ENCODE assay signal across 8 mouse cellular contexts in the genomic region with DNA sequence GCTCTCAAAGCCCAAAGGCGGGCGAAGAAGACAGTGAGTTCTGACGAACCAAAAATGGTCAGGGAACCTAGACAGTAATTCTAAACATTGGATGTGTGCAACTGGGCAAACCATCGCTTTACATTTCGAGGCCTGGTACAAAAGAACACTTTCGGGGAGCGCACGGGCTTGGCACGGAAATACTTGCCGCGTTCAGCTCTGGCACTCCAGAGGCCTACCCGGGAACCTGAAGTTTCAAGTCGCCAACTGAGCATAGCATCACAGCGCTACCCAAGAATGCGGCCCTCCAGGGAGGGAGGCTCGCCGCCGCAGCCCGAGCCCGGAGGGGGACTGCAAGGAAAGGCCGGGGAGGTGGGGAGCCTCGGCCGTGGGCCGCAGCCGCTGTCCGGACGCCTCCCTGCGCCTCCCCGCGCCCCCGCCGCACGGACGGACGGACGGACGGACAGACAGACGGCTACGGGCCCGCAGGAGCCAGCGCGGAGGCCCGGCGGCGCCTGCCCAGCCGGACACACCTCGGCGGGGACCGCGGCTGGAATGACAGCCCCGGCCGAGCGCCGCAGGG. TPM values are rescaled to one million over a fixed set of nuclear protein-coding genes. Genes with fewer than 3 reads are reported as not detected.
A peak's percentile ranks its signal among the peaks of the same experiment; 100 is the strongest.
ATAC-seq and TF ChIP-seq lines count a peak whose summit lies in the region.

No protein-coding gene starts in this region.

- peak overlapping the region; percentile 61 for H3K4me2 ChIP-seq in embryonic facial prominence, embryonic 15.5 days (replicated peaks)
- peak overlapping the region; percentile 70 for H3K4me2 ChIP-seq in heart, embryonic 11.5 days
- peak overlapping the region; percentile 68 for H3K4me2 ChIP-seq in kidney, embryonic 14.5 days (replicated peaks; ENCODE audit: low read depth, low read length)
- peak overlapping the region; percentile 84 for H3K4me2 ChIP-seq in liver, embryonic 12.5 days
- peak overlapping the region; percentile 98 for H3K4me2 ChIP-seq in myocyte (ENCODE audit: low read depth)
- H3K4me2 ChIP-seq in stomach, embryonic 15.5 days = peak overlapping the region; percentile 59

- H3K9ac ChIP-seq in embryonic facial prominence, embryonic 15.5 days = peak overlapping the region; percentile 93
- peak overlapping the region; percentile 91 for H3K9ac ChIP-seq in heart, embryonic 11.5 days (ENCODE audit: low read depth, low read length)
- peak overlapping the region; percentile 97 for H3K9ac ChIP-seq in kidney, embryonic 14.5 days (ENCODE audit: low read depth, low read length)
- peak overlapping the region; percentile 88 for H3K9ac ChIP-seq in liver, embryonic 12.5 days
- peak overlapping the region; percentile 66 for H3K9ac ChIP-seq in stomach, embryonic 15.5 days

- no peaks in the 10 kb centered on the region for H3K27me3 ChIP-seq in embryonic facial prominence, embryonic 15.5 days
- H3K27me3 ChIP-seq in heart, embryonic 11.5 days (ENCODE audit: control insufficient read depth, insufficient read depth, low read length) = no peaks in the 10 kb centered on the region
- H3K27me3 ChIP-seq in kidney, embryonic 14.5 days (ENCODE audit: control insufficient read depth, insufficient read depth, low read length) = no peaks in the 10 kb centered on the region
- H3K27me3 ChIP-seq in liver, embryonic 12.5 days (replicated peaks) = no peaks in the 10 kb centered on the region
- H3K27me3 ChIP-seq in myocyte (ENCODE audit: control insufficient read depth, insufficient read depth, insufficient read length) = no peaks in the 10 kb centered on the region
- H3K27me3 ChIP-seq in stomach, embryonic 15.5 days (replicated peaks) = no peaks in the 10 kb centered on the region

- H3K27ac ChIP-seq in bone marrow macrophage, adult 2 months (ENCODE audit: insufficient read depth, low read depth, low read length) = peak overlapping the region; percentile 64
- H3K27ac ChIP-seq in embryonic facial prominence, embryonic 15.5 days (replicated peaks) = peak overlapping the region; percentile 90
- H3K27ac ChIP-seq in heart, embryonic 11.5 days (ENCODE audit: low read depth, low read length) = peak overlapping the region; percentile 85
- peak overlapping the region; percentile 76 for H3K27ac ChIP-seq in kidney, embryonic 14.5 days (ENCODE audit: low read depth, low read length)
- H3K27ac ChIP-seq in liver, embryonic 12.5 days = peak overlapping the region; percentile 75
- peak overlapping the region; percentile 90 for H3K27ac ChIP-seq in stomach, embryonic 15.5 days

- under 1% methylated on average over 54 of the region's 54 CpGs for whole genome bisulfite sequencing in embryonic facial prominence, embryonic 15.5 days
- under 1% methylated on average over 54 of the region's 54 CpGs for WGBS in heart, embryonic 11.5 days (ENCODE audit: insufficient replicate concordance)
- 1% methylated on average over 52 of the region's 54 CpGs for WGBS in kidney, embryonic 14.5 days
- WGBS in liver, embryonic 12.5 days (ENCODE audit: insufficient replicate concordance) = 3% methylated on average over 50 of the region's 54 CpGs
- WGBS in stomach, embryonic 15.5 days = under 1% methylated on average over 53 of the region's 54 CpGs

- H3K4me1 ChIP-seq in bone marrow macrophage, adult 2 months (ENCODE audit: control insufficient read depth, insufficient read depth, low read length) = peaks cover 3% of the 10 kb centered on the region; the same call in 1 of the 2 replicates
- peaks cover 12% of the 10 kb centered on the region; the same call in 1 of the 2 replicates for H3K4me1 ChIP-seq in embryonic facial prominence, embryonic 15.5 days
- no peaks in the 10 kb centered on the region for H3K4me1 ChIP-seq in heart, embryonic 11.5 days (ENCODE audit: control insufficient read depth, insufficient read depth, low read length)
- H3K4me1 ChIP-seq in kidney, embryonic 14.5 days (ENCODE audit: control insufficient read depth, insufficient read depth, low read length) = peaks cover 13% of the 10 kb centered on the region; the same call in 1 of the 2 replicates
- H3K4me1 ChIP-seq in liver, embryonic 12.5 days = peaks cover 26% of the 10 kb centered on the region
- no peaks in the 10 kb centered on the region for H3K4me1 ChIP-seq in stomach, embryonic 15.5 days

- H3ac ChIP-seq in myocyte (ENCODE audit: control insufficient read depth, insufficient read length) = peak overlapping the region; percentile 83

- no peaks in the 10 kb centered on the region for H3K9me3 ChIP-seq in embryonic facial prominence, embryonic 15.5 days (replicated peaks)
- no peaks in the 10 kb centered on the region for H3K9me3 ChIP-seq in heart, embryonic 11.5 days (replicated peaks; ENCODE audit: control insufficient read depth, low read length)
- H3K9me3 ChIP-seq in kidney, embryonic 14.5 days (ENCODE audit: control insufficient read depth, low read length) = no peaks in the 10 kb centered on the region
- no peaks in the 10 kb centered on the region for H3K9me3 ChIP-seq in liver, embryonic 12.5 days (replicated peaks)
- H3K9me3 ChIP-seq in stomach, embryonic 15.5 days = no peaks in the 10 kb centered on the region

- H3K36me3 ChIP-seq in embryonic facial prominence, embryonic 15.5 days = peaks cover 19% of the 10 kb centered on the region
- peaks cover 11% of the 10 kb centered on the region for H3K36me3 ChIP-seq in heart, embryonic 11.5 days (ENCODE audit: control insufficient read depth, insufficient read depth, low read length)
- peaks cover 21% of the 10 kb centered on the region for H3K36me3 ChIP-seq in kidney, embryonic 14.5 days (ENCODE audit: control insufficient read depth, insufficient read depth, low read length)
- peaks cover 23% of the 10 kb centered on the region for H3K36me3 ChIP-seq in liver, embryonic 12.5 days
- peaks cover 19% of the 10 kb centered on the region for H3K36me3 ChIP-seq in myocyte (ENCODE audit: control insufficient read depth, insufficient read depth)
- peaks cover 4% of the 10 kb centered on the region for H3K36me3 ChIP-seq in stomach, embryonic 15.5 days

- TF ChIP-seq CTCF in bone marrow macrophage, adult 2 months (IDR thresholded peaks at IDR 0.05; ENCODE audit: low read depth, low read length) = no peak

- H3K79me2 ChIP-seq in myocyte (ENCODE audit: control insufficient read depth, insufficient read depth) = peaks cover 35% of the 10 kb centered on the region

- TF ChIP-seq POLR2A in bone marrow macrophage, adult 2 months (IDR thresholded peaks at IDR 0.05; ENCODE audit: borderline replicate concordance, low read depth, low read length) = no peak
- no peak for TF ChIP-seq POLR2A in myocyte (IDR thresholded peaks at IDR 0.05; ENCODE audit: insufficient read length, low read depth)

- H3K4me3 ChIP-seq in bone marrow macrophage, adult 2 months (ENCODE audit: insufficient read depth, low read length) = peak overlapping the region; percentile 99
- peak overlapping the region; percentile 99 for H3K4me3 ChIP-seq in embryonic facial prominence, embryonic 15.5 days (replicated peaks)
- peak overlapping the region; percentile 96 for H3K4me3 ChIP-seq in heart, embryonic 11.5 days (ENCODE audit: low read depth, low read length)
- peak overlapping the region; percentile 96 for H3K4me3 ChIP-seq in kidney, embryonic 14.5 days (ENCODE audit: low read length)
- peak overlapping the region; percentile 82 for H3K4me3 ChIP-seq in liver, embryonic 12.5 days
- H3K4me3 ChIP-seq in myocyte = peak overlapping the region; percentile 53
- peak overlapping the region; percentile 90 for H3K4me3 ChIP-seq in stomach, embryonic 15.5 days (replicated peaks)

- ATAC-seq in CD4-positive, CD25-positive, alpha-beta regulatory T cell, adult 4 months = peak; percentile 38
- ATAC-seq in embryonic facial prominence, embryonic 15.5 days (ENCODE audit: insufficient number of reproducible peaks, low FRiP score, low TSS enrichment, low read depth) = peak; percentile 68
- peak; percentile 67; the same call in 1 of the 2 replicates for ATAC-seq in heart, embryonic 11.5 days (replicated peaks; ENCODE audit: insufficient number of reproducible peaks, low FRiP score, low TSS enrichment)
- peak; percentile 74 for ATAC-seq in kidney, embryonic 14.5 days (ENCODE audit: low FRiP score, low TSS enrichment)
- ATAC-seq in liver, embryonic 12.5 days = peak; percentile 77
- ATAC-seq in stomach, embryonic 15.5 days (ENCODE audit: insufficient read depth, low FRiP score, low read depth) = peak; percentile 51

TF ChIP-seq in myocyte, 11 proteins besides CTCF, POLR2A, EP300 and RAD21 (continues in another document):
- TF ChIP-seq POLR2AphosphoS2 (IDR thresholded peaks at IDR 0.05; ENCODE audit: insufficient read length, low read depth) (no peak), MAX (IDR thresholded peaks at IDR 0.05; ENCODE audit: low read depth) (no peak), E2F4 (IDR thresholded peaks at IDR 0.05; ENCODE audit: insufficient read depth) (no peak), MYOG (IDR thresholded peaks at IDR 0.05; ENCODE audit: control insufficient read depth in 1 of 3, insufficient read depth in 1 of 3, insufficient read length in 2 of 3, low read depth in 2 of 3) (no peak), USF1 (IDR thresholded peaks at IDR 0.05; ENCODE audit: low read depth) (no peak)

RNA-seq across cellular contexts. Expression of a gene that starts 0.6 kb away (rescaled TPM):
- 10 to 100 TPM; 50.6 to 58.6 TPM for polyA plus RNA-seq in CD4-positive, CD25-positive, alpha-beta regulatory T cell, adult 4 months (2017; shearing (Covaris generic))
- 26.0 and 26.4 TPM in 2 replicates for polyA plus RNA-seq in bone marrow macrophage, adult 2 months (2012; ENCODE audit: insufficient read depth, insufficient read length, missing spikeins)
- 6.0 and 7.7 TPM in 2 replicates for polyA plus RNA-seq in embryonic facial prominence, embryonic 15.5 days (2015; fragmentation: Nextera tagmentation; extraction: Ambion mirVana)
- 5.5 and 6.7 TPM in 2 replicates for polyA plus RNA-seq in heart, embryonic 11.5 days (2014; fragmentation: Nextera tagmentation; extraction: Ambion mirVana)
- 5.5 and 8.7 TPM in 2 replicates for polyA plus RNA-seq in kidney, embryonic 14.5 days (2014; fragmentation: Nextera tagmentation; extraction: Ambion mirVana)
- 2.8 and 3.2 TPM in 2 replicates for polyA plus RNA-seq in liver, embryonic 12.5 days (2016; fragmentation: Nextera tagmentation; extraction: Ambion mirVana)
- 4.8 TPM for polyA plus RNA-seq in myocyte (2012; fragmentation: generic; extraction: Trizol)
- polyA plus RNA-seq in stomach, embryonic 15.5 days (2015; fragmentation: Nextera tagmentation; extraction: Ambion mirVana) = 7.8 and 8.2 TPM in 2 replicates

RNA-seq across cellular contexts. Expression of a gene that starts 26.9 kb away (rescaled TPM):
- 1 to 10 TPM; 1.4 to 2.8 TPM for polyA plus RNA-seq in CD4-positive, CD25-positive, alpha-beta regulatory T cell, adult 4 months (2017; shearing (Covaris generic))
- 17.4 and 19.8 TPM in 2 replicates for polyA plus RNA-seq in bone marrow macrophage, adult 2 months (2012; ENCODE audit: insufficient read depth, insufficient read length, missing spikeins)
- 35.4 and 35.8 TPM in 2 replicates for polyA plus RNA-seq in embryonic facial prominence, embryonic 15.5 days (2015; fragmentation: Nextera tagmentation; extraction: Ambion mirVana)
- polyA plus RNA-seq in heart, embryonic 11.5 days (2014; fragmentation: Nextera tagmentation; extraction: Ambion mirVana) = 20.6 and 26.8 TPM in 2 replicates
- polyA plus RNA-seq in kidney, embryonic 14.5 days (2014; fragmentation: Nextera tagmentation; extraction: Ambion mirVana) = 19.4 and 48.4 TPM in 2 replicates
- polyA plus RNA-seq in liver, embryonic 12.5 days (2016; fragmentation: Nextera tagmentation; extraction: Ambion mirVana) = 12.5 TPM in 2 replicates
- polyA plus RNA-seq in myocyte (2012; fragmentation: generic; extraction: Trizol) = 10.8 TPM
- polyA plus RNA-seq in stomach, embryonic 15.5 days (2015; fragmentation: Nextera tagmentation; extraction: Ambion mirVana) = 39.3 and 42.5 TPM in 2 replicates

Comparison
In these comparisons a context has a peak if more than half of its experiments do, and no peak if none do; other contexts are left out.
1. Peak in every context shown above with its lines: ATAC-seq, H3K4me3 ChIP-seq and H3K27ac ChIP-seq.